Mouse (Mus musculus) lung, embryonic 16.5 days (tissue): ENCODE data around the gene Matn3. TPM values are rescaled to one million over a fixed set of nuclear protein-coding genes. Genes with fewer than 3 reads are reported as not detected.

Experiments
- ATAC-seq: fragments of 200-750 bp; cut with Nextera tagmentation; 2 replicates; pipeline ENCODE4 v1.8.0; 2017; ENCODE audit warnings: low read depth, mild to moderate bottlenecking, moderate library complexity
- H3K27ac ChIP-seq: fragments of 300-500 bp; sonication (generic); 2 replicates; pipeline ENCODE4 v1.5.1; 2014; ENCODE audit warnings: mild to moderate bottlenecking, control low read depth, low read length
- H3K27me3 ChIP-seq: fragments of 300-500 bp; sonication (generic); 2 replicates; pipeline ENCODE4 v1.6.1; 2014; ENCODE audit warnings: low read depth, low read length, mixed read lengths; ENCODE audit not compliant: control insufficient read depth, insufficient read depth
- H3K36me3 ChIP-seq: fragments of 300-500 bp; sonication (generic); 2 replicates; pipeline ENCODE4 v1.6.1; 2014; ENCODE audit warnings: low read length; ENCODE audit not compliant: control insufficient read depth, insufficient read depth
- H3K4me1 ChIP-seq: fragments of 300-500 bp; sonication (generic); replicated peaks from 2 replicates; pipeline ENCODE4 v1.6.1; 2014; ENCODE audit warnings: low read length, mixed read lengths; ENCODE audit not compliant: control insufficient read depth, insufficient read depth
- H3K4me2 ChIP-seq: fragments of 300-500 bp; sonication (generic); 2 replicates; pipeline ENCODE4 v1.6.1; 2014; ENCODE audit warnings: low read depth, low read length, control low read depth
- H3K4me3 ChIP-seq: fragments of 300-500 bp; sonication (generic); 2 replicates; pipeline ENCODE4 v1.5.1; 2014; ENCODE audit warnings: mild to moderate bottlenecking, low read length, control low read depth
- H3K9ac ChIP-seq: fragments of 300-500 bp; sonication (generic); 2 replicates; pipeline ENCODE4 v1.6.1; 2014; ENCODE audit warnings: low read length, control low read depth
- H3K9me3 ChIP-seq: fragments of 300-500 bp; sonication (generic); 2 replicates; pipeline ENCODE4 v1.6.1; 2016; ENCODE audit warnings: low read length; ENCODE audit not compliant: control insufficient read depth
- WGBS: fragments of 180-500 bp; shearing (Covaris S2); extraction: QIAGEN DNeasy Blood & Tissue Kit; methylation state at CpG from one replicate; pipeline ENCODE4 v1.1.7; 2014; 5-methylcytosine and 5-hydroxymethylcytosine counted together
- polyA plus RNA-seq: library from polyadenylated mRNA; unstranded; fragments of >200 nt; fragmentation: Nextera tagmentation; extraction: Ambion mirVana; gene quantifications from 2 replicates; pipeline ENCODE4 v1.2.1, GENCODE M21; 2015

The Matn3 gene
- polyA plus RNA-seq = 3.3 and 3.7 TPM in 2 replicates

GRCm38 (mm10) chr12:8947714-8948464 is at the start of gene Matn3:
Gene Matn3, plus strand, starts transcription at chr12:8947929.
- no peaks in the 10 kb centered on the region for H3K9me3 ChIP-seq
- H3K27me3 ChIP-seq = no peaks in the 10 kb centered on the region; the same call in 1 of the 2 replicates
- peak within 1 kb of the TSS; percentile 95 for H3K4me2 ChIP-seq
- peak within 1 kb of the TSS; percentile 55 for H3K4me3 ChIP-seq
- ATAC-seq = peak; percentile 90
- no peaks in the 10 kb centered on the region for H3K36me3 ChIP-seq
- H3K4me1 ChIP-seq = no peaks in the 10 kb centered on the region; the same call in 1 of the 2 replicates
- H3K9ac ChIP-seq = peak within 1 kb of the TSS; percentile 64
- WGBS = 2% methylated on average over 42 of the region's 42 CpGs
- H3K27ac ChIP-seq = no peak within 1 kb of the TSS

GRCm38 (mm10) chr12:8898879-8899785 is 48.6 kb upstream of the Matn3 start:
- WGBS = 57% methylated on average over 19 of the region's 19 CpGs
- H3K9me3 ChIP-seq = no peaks in the 10 kb centered on the region
- peaks cover 8% of the 10 kb centered on the region; the same call in 1 of the 2 replicates for H3K4me1 ChIP-seq
- no peak overlapping the region for H3K27ac ChIP-seq
- no peaks in the 10 kb centered on the region for H3K36me3 ChIP-seq
- no peak for ATAC-seq
- H3K9ac ChIP-seq = no peak overlapping the region
- no peak overlapping the region for H3K4me2 ChIP-seq
- H3K27me3 ChIP-seq = no peaks in the 10 kb centered on the region
- H3K4me3 ChIP-seq = no peak overlapping the region

- Histone ChIP-seq H3K4me1 (peaks cover 8% of the 10 kb centered on the region; the same call in 1 of the 2 replicates), H3K4me3 (no peak overlapping the region), H3K27me3 (no peaks in the 10 kb centered on the region), H3K36me3 (no peaks in the 10 kb centered on the region), H3K9me3 (no peaks in the 10 kb centered on the region), H3K27ac (no peak overlapping the region), H3K9ac (no peak overlapping the region), H3K4me2 (no peak overlapping the region)
- 29% methylated on average over 4 of the region's 4 CpGs for WGBS
- peak; percentile 31 for ATAC-seq
Measured at GRCm38 (mm10) chr12:8900107-8900698, 47.5 kb upstream of the Matn3 start.

- no peak overlapping the region for H3K27ac ChIP-seq
- no peak overlapping the region for H3K4me3 ChIP-seq
- H3K9me3 ChIP-seq = no peaks in the 10 kb centered on the region
- no peak overlapping the region for H3K4me2 ChIP-seq
- WGBS = 19% methylated on average over 5 of the region's 5 CpGs
- no peaks in the 10 kb centered on the region for H3K36me3 ChIP-seq
- peaks cover 8% of the 10 kb centered on the region; the same call in 1 of the 2 replicates for H3K4me1 ChIP-seq
- ATAC-seq = peak; percentile 41; the same call in 1 of the 2 replicates
- H3K9ac ChIP-seq = no peak overlapping the region
- no peaks in the 10 kb centered on the region for H3K27me3 ChIP-seq
Measured at GRCm38 (mm10) chr12:8900919-8901663, 46.6 kb upstream of the Matn3 start.

GRCm38 (mm10) chr12:8901934-8902333 is 45.8 kb upstream of the Matn3 start:
- no peak overlapping the region for H3K9ac ChIP-seq
- H3K4me1 ChIP-seq = peaks cover 8% of the 10 kb centered on the region; the same call in 1 of the 2 replicates
- no peaks in the 10 kb centered on the region for H3K36me3 ChIP-seq
- WGBS = 30% methylated on average over 2 of the region's 2 CpGs
- no peaks in the 10 kb centered on the region for H3K27me3 ChIP-seq
- H3K27ac ChIP-seq = no peak overlapping the region
- H3K4me3 ChIP-seq = no peak overlapping the region
- no peaks in the 10 kb centered on the region for H3K9me3 ChIP-seq
- no peak overlapping the region for H3K4me2 ChIP-seq
- ATAC-seq = no peak

GRCm38 (mm10) chr12:8902479-8902878 is 45.2 kb upstream of the Matn3 start:
- H3K27me3 ChIP-seq = no peaks in the 10 kb centered on the region
- no peak overlapping the region for H3K4me2 ChIP-seq
- no peak overlapping the region for H3K9ac ChIP-seq
- H3K4me1 ChIP-seq = peaks cover 8% of the 10 kb centered on the region; the same call in 1 of the 2 replicates
- H3K27ac ChIP-seq = no peak overlapping the region
- no peak overlapping the region for H3K4me3 ChIP-seq
- H3K36me3 ChIP-seq = no peaks in the 10 kb centered on the region
- H3K9me3 ChIP-seq = no peaks in the 10 kb centered on the region
- ATAC-seq = no peak
- WGBS = 29% methylated on average over 3 of the region's 3 CpGs

- Histone ChIP-seq H3K4me1 (peaks cover 16% of the 10 kb centered on the region), H3K9ac (no peak overlapping the region), H3K36me3 (no peaks in the 10 kb centered on the region), H3K27ac (peak overlapping the region; percentile 54), H3K4me3 (no peak overlapping the region), H3K27me3 (no peaks in the 10 kb centered on the region), H3K9me3 (no peaks in the 10 kb centered on the region), H3K4me2 (no peak overlapping the region)
- peak; percentile 67 for ATAC-seq
- WGBS = 12% methylated on average over 16 of the region's 16 CpGs
Measured at GRCm38 (mm10) chr12:8912860-8913685, 34.7 kb upstream of the Matn3 start.
